Mouse (Mus musculus): Measurements from ENCODE around the gene Hesx1.

Gene Hesx1

DNA sequence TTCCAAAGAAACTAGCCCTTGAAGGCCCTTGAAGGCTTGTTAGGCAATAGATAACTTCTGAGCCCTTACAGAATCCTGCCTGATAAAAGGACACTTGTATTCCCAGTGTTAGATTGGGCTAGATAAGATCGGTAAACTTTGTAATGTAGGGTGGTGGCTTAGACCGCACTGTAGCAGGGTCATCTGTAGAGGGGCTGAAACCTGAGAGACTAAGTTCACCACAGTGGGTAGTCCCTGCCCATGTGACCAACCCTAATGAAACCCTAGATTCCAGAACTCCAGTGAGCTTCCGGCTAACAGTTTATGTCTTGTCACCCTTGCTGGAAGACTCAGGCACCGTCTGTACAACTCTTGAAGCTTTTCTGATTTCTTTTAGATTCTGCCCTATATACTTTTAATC, 19.4 kb downstream of the Hesx1 start:
- DNase-seq (ENCODE audit: low spot score in 2 of 2), result no peak

DNA sequence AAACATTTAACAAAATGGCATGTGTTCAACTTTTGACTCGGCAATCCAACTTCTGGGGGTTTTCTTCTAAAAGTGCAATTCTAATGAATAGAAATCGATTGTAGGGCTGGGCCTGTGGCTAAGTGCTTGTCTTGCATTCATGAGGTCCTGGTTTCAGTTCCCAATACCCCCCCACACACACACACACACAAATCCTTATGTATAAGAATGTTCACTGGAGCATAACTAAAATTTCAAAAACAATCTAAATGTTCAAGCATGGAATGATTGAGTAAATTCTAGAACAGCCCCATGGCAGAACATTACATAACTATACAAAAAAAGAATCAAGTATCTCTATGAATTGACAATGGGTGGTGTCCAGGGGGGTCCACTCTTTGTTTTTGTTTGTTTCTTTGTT, 23.7 kb downstream of the Hesx1 start:
- no peak for DNase-seq (ENCODE audit: low spot score in 2 of 2)

DNA sequence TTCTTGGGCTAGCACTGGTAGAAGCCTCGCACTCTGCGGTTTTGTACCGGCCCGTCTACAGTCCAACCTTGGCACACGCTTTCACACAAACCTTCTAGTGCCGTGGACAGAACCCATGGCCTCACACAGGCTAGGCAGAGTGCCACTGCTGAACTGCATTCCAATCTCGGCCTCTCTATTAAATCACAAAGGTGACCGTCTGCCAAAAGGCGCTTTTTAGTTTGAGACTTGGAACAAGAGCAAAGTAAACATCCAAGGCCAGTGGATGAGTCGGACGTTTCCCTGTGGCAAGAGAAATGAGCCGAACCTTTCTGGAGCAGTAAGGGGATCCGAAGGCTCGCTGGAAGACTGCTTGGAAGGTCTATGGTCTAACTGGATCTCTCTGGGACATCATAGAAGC, 25.6 kb downstream of the Hesx1 start:
- no peak for DNase-seq (ENCODE audit: low spot score in 2 of 2)

DNA sequence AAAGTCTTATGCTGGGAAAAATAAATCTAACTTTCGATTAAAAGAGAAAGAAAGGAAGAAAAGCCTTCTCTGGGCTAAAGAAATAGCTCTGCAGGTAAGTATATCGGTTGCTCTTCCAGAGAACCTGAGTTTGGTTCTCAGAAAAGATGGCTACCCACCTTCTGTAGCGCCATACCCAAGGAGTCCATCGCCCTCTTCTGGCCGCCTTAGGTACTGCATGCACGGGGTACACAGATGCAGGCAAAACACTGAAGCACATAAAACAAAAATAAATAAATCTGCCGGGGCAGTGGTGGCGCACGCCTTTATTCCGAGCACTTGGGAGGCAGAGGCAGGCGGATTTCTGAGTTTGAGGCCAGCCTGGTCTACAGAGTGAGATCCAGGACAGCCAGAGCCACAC, 28.7 kb downstream of the Hesx1 start:
- no peak for DNase-seq (ENCODE audit: low spot score in 2 of 2)

DNA sequence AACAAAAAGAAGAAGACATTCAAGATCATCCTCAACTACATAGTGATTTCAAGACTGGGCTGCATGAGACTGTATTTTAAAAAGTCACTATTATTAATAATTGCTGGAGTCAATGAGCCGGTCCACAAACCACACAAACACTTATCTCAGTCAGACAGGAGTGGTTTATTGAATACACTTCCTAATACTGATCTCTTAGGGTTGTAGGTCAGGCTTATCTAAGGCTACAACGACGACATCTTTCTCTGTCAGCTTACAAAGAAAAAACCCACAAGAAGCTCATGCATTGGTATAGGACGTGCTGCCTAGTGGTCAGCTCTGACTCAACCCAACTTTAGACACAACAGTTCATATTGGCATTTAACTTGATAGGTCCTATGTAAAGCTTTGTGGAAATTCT, 30.4 kb downstream of the Hesx1 start:
- no peak for DNase-seq (ENCODE audit: low spot score in 2 of 2)

DNA sequence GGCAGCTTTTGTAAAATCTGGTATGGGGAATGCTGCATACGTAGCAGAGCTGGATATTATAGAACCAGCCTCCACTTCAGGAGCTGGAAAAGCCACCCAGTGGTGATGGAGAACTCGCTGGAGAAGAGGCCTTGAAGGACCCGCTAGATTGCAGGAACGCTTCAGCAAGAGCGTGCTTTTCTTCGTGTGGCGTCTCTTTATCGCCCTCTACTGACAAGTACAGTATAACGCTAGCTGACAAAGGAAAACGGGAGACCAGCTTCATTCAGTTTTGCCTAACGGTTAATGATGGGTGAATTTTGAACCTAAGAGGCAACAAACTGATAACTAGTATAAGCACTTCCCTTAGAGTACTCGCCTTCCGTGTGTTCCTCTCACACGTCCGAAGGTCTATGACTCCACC, 35.6 kb downstream of the Hesx1 start:
- peak; percentile 32 to 34 for DNase-seq (ENCODE audit: low spot score in 2 of 2)

DNA sequence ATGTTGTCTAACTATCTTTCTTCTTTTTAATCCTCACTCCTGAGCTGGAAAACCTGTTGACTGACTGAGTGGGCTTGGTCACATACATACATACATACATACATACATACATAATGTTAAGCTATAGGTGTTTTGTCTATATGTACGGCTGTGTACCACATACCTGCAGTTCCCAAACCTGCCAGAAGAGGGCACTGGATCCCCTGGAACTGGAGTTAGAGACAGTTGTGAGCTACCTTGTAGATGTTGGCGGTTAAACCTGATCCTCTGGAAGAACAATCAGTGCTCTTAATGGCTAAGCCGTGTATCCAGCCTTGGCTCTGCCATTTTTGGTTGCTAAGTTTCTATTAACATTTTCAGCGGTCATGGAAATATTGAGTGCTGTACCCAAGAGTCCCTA, 36.9 kb downstream of the Hesx1 start:
- DNase-seq (ENCODE audit: low spot score in 2 of 2), result peak in 1 of 2 experiments; percentile 42

DNA sequence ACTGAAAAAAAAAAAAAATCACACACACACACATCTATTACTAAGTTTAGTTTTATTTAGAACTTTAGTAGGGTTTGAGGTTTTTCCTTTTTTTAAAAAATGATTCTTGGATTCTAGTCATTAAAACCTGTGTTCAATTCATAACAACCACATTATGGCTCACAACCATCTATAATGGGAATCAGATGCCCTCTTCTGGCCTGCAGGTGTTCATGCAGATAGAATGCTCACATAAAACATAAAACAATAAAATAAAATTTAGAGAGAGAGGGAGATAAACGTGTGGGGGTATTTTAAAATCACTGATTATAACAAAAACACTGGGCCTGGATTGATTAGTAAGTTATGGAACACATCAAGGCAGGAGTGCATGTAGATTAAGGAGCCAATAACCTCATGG, 43.3 kb downstream of the Hesx1 start:
- DNase-seq (ENCODE audit: low spot score in 2 of 2), result no peak

DNA sequence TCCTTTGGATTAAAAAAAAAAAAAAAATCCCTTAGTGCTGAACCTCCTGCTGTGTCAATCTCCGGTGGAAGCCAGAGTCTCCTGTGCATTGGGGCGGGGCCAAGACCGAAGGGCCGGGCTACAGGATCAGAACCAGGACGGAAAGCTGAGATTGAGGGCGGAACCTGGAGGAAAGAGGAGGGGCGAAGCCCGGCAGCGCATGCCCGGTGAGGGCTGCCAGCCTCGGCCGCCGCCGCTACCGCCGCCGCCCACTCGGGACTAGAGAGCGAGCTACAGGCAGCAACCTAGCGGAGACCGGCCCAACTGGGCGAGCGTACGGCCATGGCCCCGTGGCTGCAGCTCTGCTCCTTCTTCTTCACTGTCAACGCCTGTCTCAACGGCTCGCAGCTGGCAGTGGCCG, 44.6 kb downstream of the Hesx1 start, which contains the start of gene Il17rd:
TSS of gene Il17rd (plus strand) at position 159 of the 400 bp plus-strand sequence.
- peak; percentile 69 to 77 for DNase-seq (ENCODE audit: low spot score in 2 of 2)

DNA sequence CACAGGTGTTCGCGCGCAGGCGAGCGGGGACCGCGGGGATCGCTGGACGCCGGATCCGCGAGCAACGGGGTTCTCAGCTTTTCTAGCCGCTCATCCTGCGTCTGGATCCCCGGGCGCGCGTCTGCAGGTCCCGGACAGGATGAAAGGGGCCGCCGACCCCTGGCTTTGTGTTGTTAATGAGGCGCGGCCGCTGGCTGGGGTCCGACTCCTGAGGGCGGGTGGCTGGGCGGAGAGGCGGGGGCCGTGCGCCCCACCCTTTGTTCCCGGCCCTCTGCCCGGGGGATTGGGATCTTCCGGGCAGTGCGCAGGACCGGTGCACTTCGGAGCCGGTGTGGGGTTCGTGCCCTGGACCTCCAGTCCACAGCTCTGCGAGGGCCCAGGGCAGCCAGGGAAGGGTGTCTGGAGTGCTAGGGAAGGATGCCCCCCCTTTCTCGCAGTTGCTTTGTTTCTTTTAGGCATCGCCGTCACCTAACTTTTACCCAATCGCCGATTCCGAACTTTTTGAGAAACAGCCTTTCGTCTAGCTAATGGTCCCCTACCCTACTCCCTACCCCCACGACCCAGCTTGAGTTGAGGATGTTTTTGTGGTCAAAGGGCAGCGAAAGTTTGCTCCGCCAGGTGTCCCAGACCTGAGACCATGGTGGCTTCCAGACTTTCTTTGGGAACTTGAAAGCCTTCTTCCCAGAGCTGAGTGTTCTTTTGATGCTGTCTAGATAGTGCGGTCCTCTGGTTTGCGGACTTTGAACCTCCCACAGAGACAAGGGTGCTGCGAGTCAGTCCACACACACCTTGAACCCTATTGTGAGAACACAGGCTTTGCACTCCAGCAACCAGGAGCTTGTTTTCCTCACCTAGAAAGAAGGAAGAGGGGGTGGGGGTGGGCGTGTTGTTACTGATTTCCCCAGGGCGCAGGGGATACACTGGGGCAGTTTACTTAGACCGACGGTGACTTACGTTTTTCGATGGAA, 45.3 kb downstream of the Hesx1 start:
- no peak for DNase-seq (ENCODE audit: low spot score in 2 of 2)

DNA sequence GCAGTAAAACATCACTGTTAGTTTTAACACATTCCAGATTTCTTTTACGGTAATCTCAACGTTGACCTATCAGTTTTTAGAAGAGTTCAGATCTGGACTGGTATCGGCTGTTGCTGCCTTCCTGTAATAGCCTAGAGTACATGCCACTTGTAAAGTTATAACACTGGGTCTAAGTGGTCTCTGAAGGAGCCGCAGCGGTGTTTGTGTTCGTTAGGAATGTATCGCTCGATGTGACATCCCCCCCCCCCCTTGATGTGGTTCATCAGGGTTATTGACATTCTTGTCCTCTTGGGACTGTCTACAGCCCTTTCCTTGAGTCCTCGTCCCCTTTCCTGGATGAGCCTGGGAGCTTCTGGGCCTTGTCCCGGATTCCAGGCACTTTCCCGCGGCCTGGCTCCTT, 46.2 kb downstream of the Hesx1 start:
- no peak for DNase-seq (ENCODE audit: low spot score in 2 of 2)

DNA sequence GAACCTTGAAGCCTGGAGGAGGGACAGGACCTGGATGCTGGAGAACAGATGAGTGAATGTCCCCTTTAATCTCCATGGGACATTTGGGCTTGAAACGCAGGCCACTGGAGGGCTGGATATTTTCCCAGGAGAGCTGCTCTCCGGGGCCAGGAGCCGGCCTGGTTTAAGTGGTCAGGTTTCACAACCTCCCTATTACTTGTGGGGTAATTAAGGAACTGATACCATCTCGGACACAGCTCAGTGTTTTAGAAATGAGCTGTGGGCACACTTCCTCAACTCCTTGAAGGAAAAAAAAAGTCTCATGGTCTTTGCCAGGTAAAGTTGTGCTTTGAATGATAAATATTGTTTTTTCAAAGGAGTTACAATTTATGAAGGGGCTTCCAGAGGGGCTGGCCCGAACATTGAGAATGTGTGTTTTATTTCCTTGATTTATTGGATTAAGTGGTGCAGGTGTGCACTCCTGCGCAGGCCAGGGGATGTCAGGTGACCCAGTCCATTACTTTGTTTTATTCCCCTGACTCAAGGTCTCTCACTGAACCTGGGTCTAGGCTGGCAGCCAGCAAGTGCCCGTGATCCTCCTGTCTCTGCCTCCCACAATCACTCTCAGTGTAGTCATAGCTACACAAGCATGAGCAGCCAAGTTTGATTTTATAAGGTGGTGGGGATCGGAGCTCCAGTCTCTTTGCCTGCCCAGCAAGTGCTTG, 48.2 kb downstream of the Hesx1 start:
- DNase-seq (ENCODE audit: low spot score in 2 of 2), result no peak

DNA sequence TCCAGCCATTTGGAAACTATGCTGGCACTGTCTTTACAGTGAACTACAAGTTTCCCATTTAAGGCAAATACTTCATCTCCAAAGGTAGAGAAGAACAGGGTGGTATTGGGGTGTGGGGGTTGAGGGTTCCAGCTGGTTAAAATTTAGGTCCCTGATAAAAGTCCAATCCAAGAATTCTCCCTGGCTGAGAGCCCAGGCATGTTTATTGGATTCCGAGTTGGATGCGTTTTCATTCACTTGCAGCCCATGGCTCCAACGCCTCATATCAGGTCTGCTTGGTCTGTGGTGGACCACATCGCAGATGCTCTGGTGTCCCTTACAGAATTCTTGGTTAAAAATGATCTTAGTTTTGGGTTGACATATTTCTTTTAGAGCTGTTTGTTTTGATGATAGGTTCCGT, 49.2 kb downstream of the Hesx1 start:
- no peak for DNase-seq (ENCODE audit: low spot score in 2 of 2)

DNA sequence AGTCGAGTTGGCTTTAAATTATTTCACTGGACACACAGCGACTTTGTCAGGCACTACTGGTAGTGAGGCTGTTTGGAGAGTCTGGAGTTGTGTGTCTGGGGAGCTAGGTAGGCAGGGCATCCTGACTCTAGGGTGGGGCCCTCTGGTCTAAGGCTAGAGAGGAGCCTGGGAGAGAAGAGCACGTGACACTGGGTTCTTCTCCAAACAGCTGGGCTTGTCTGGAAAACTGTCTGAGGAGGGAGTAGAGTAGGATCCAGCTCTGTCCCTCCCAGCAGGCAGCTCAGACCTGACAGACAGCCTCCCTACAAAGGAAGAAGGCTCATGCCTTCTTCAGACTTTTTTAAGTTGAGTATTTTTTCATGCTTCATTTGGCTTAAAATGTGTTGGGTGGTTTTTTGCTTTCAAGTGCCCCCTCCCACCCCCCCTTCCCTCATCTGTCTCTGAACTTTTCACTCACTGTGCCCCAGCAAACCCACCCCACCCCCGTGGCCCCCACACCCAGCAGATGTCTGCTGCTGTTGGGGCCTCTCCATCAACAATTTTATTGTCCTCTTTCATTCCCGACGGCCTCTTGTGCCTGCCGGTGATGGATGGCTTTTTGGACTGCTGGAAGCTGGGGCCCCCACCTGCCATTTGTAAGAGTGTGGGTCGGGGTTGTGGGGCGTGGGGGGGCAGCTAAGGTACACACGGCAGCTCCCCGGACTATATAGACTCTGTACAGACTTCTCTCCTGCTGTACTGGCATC, 50.2 kb downstream of the Hesx1 start:
- DNase-seq (ENCODE audit: low spot score in 2 of 2), result no peak

DNA sequence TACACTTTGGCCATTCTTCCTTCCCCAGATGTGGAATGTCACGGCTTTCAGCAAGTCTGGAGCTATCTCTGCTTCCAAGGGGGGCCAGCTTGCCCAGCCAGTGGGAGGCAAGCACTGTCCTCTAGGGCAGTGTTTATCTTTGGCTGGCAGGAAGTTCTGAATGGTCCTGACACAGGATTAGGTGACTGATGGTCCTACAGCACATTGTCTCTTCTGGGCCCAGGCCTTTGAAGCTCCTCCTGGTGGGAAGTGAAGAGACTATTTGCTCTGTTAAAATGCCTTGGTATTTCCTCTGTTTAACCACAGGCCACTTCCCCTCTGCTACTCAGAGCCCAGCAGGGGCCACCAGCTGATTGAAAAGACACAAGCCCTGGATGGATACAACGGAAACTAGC, 50.7 kb downstream of the Hesx1 start:
- no peak for DNase-seq (ENCODE audit: low spot score in 2 of 2)

DNA sequence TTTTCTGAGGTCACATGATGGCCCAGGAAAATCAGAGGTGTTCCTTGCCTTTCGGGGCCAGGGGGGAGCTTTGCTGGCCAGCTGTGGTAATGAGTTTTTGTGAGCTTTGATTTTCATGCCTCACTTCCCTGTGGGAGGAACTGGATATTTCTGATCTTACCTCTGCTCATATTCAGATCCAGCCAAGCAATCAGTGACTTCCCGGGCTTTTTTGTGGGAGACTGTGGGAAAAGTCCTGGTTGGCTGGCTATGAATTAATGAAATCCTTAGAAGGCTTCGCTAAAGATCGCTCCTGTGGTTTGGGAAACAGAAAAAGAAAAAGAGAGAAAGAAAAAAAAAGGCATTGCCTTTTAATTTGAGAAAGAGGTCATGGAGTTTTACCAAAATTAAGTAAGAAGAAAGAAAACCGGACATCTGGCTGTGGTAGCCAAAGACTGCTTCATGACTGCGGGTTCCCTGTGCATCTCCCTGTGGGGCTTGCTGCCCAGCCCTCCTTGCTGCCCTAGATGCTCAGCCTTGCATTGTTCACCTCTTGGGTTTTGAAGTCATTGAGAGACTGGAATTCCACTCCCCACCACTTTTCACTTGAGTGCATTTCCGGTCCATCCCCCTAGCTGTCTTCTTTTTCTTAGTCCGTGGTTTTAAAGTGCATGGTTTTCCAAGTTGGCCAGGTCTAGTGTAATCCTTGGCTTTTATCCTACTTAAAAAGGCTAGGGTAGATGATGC, 54.2 kb downstream of the Hesx1 start:
- no peak for DNase-seq (ENCODE audit: low spot score in 2 of 2)

DNA sequence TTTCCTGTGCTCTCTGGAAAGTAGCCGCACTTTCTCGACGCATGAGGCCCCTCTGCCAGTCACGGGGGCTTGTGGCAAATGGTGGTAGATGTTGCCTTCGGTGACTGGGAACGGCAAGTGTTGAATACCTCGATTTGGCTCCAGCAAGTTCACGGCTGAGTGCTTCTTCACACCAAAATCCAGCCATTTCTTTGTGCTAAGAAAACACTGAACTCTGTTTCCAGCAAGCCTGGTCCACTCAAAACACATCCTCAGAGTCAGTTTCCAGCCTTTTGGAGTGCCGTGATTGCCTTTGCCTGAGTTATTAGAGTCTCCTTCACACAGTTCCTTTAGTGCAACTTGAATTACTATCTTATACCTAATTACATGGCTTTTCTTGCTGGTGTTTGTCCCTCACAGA, 55.8 kb downstream of the Hesx1 start:
- no peak for DNase-seq (ENCODE audit: low spot score in 2 of 2)

DNA sequence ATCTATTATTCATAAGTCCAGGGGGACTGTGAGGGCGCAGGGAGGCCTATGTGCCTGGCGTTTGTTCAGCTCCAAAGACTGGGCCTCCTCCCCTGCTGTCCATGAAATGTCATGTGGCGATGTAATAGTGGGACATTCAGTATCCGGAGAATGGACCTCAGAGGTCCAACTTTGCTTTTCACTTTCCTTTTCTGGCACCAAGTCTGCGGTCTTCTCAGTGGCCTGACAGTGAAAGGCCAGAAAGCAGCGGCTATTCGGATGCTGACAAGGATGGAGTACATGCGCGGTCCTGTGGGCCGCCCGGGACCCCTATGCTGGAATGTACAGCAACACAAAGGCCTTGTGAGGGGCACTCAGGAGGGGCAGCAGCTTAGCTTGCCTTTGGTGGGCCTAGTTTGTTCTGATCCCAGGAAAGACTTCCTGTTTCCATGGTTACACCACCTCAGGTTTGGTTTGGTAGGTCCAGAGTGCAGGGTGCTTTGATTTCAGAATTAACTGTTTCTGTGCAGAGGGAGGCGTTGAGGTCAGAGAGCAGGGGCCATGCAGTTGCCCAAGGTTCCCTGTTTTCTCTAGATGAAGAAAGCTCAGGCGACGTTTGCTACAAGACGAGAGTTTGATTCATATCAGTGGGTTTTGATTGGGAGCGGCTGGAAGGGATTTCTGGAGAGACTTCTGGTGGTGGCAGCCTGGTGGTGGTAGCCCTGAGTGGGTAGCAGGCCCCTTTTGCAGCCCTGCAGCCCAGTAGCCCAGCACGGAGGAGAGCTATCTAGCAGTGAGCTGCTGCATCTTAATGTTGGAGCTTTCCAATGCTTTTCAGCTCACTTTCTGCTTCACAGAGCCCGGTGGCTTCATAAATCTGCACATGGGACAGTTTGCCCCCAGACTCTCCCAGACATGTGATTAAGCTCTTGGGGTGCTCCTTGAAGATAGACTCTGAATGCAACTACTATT, 56.6 kb downstream of the Hesx1 start:
- DNase-seq (ENCODE audit: low spot score in 2 of 2), result no peak

DNA sequence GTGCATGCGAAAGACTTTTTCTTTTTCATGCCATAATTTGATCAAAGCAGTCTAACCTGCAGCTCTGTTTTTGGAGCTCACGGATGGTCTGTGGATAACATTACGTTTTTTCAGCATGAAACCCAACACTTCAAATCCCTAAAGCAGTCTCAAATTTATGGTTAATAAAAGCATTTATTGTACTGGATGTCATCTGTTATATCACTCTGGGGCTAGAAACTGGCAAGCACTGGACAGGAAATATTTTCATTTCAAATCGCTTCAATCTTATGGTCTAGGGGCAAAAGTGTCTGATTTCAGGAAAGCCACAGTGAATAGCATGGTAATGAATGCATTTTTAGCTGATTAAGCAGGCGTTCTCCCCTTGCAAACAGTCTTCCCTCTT, 57.3 kb downstream of the Hesx1 start:
- DNase-seq (ENCODE audit: low spot score in 2 of 2), result no peak
